Mouse (Mus musculus) gastrocnemius, adult 8-10 months (tissue): ENCODE results near the gene Ets1. TPM values are rescaled to one million over a fixed set of nuclear protein-coding genes. Genes with fewer than 3 reads are reported as not detected.

Experiments
- DNase-seq, 2 experiments: peaks; one replicate each; pipeline ENCODE4 v3.0.0; 2022; ENCODE audit warnings: low spot score in 2 of 2
- total RNA-seq, 4 experiments: library from RNA; stranded (reverse); gene quantifications; 2 replicates each; pipeline ENCODE4 v1.2.4; 2022

Gene Ets1
- total RNA-seq, 4 experiments from 2014 or later = 7.8 to 12.6 (median 9.5) TPM

GRCm38 (mm10) chr9:32694916-32695490 is 59.0 kb downstream of the Ets1 start:
- no peak for DNase-seq

GRCm38 (mm10) chr9:32695492-32696190 is 59.6 kb downstream of the Ets1 start:
- peak; percentile 95 to 96 for DNase-seq

GRCm38 (mm10) chr9:32696259-32696658 is 60.2 kb downstream of the Ets1 start:
- DNase-seq = no peak

- DNase-seq = peak in 1 of 2 experiments; percentile 41
Observed at GRCm38 (mm10) chr9:32696717-32697116, 60.7 kb downstream of the Ets1 start.

- DNase-seq = no peak
Observed at GRCm38 (mm10) chr9:32697291-32698110, 61.5 kb downstream of the Ets1 start.

GRCm38 (mm10) chr9:32698766-32699165 is 62.7 kb downstream of the Ets1 start:
- no peak for DNase-seq

- DNase-seq = no peak
Observed at GRCm38 (mm10) chr9:32699391-32699841, 63.4 kb downstream of the Ets1 start.

GRCm38 (mm10) chr9:32700091-32700905 is 64.3 kb downstream of the Ets1 start:
- no peak for DNase-seq

- DNase-seq = no peak
Observed at GRCm38 (mm10) chr9:32701126-32701997, 65.3 kb downstream of the Ets1 start.

GRCm38 (mm10) chr9:32701998-32702305 is 65.9 kb downstream of the Ets1 start:
- no peak for DNase-seq

- no peak for DNase-seq
Observed at GRCm38 (mm10) chr9:32702836-32703395, 66.9 kb downstream of the Ets1 start.

- no peak for DNase-seq
Observed at GRCm38 (mm10) chr9:32703976-32704745, 68.1 kb downstream of the Ets1 start.

GRCm38 (mm10) chr9:32705827-32706478 is 69.9 kb downstream of the Ets1 start:
- no peak for DNase-seq

- no peak for DNase-seq
Observed at GRCm38 (mm10) chr9:32707436-32707835, 71.4 kb downstream of the Ets1 start.

GRCm38 (mm10) chr9:32708491-32708890 is 72.5 kb downstream of the Ets1 start:
- DNase-seq = no peak

- DNase-seq = no peak
Observed at GRCm38 (mm10) chr9:32709359-32709758, 73.3 kb downstream of the Ets1 start.

GRCm38 (mm10) chr9:32709764-32710734 is 74.0 kb downstream of the Ets1 start:
- DNase-seq = no peak
